Mouse (Mus musculus) liver, embryonic 14.5 days (tissue): ENCODE data around the gene Pex11b.

ENCODE experiments used
- CTCF ChIP-seq: IDR thresholded peaks from 2 replicates; pipeline ENCODE4 v1.5.1; 2016; ENCODE audit warnings: antibody characterized with exemption, low read depth, control low read depth
- EP300 ChIP-seq: IDR thresholded peaks from 2 replicates; pipeline ENCODE4 v1.6.1; 2016; ENCODE audit warnings: antibody characterized with exemption, low read depth

GRCm38 (mm10) chr3:96597435-96597891, 37.7 kb upstream of the Pex11b start:
- no peak for TF ChIP-seq CTCF
- no peak for TF ChIP-seq EP300
